9 mouse cellular contexts compared by ENCODE assay signal in the genomic region with DNA sequence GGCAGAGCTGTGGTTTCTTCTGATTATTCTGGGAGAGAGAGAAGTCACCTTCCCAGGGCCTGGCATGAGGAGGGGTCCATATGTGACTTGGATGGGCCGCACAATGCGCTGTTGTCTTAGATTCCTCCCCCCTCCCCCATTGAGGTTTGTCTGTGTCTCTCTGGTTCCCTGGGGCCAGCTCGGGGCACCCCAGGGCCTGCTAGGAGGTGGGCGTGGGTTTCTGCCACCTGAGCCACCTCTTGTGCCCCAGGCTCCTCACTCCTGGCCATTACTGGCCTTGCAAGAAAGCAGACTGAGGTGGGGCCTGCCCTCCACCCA. TPM values are rescaled to one million over a fixed set of nuclear protein-coding genes. Genes with fewer than 3 reads are reported as not detected.
DNase-seq lines count a peak whose midpoint lies in the region; ATAC-seq and TF ChIP-seq lines count a peak whose summit lies in the region.
"Had no signal": no experiment of that assay in that cellular context is flagged by ENCODE, and none has a peak within 500 bp of the region (broad histone marks: within the 10 kb centered on the region; RNA-seq: fewer than 3 reads in every experiment).

No protein-coding gene starts in this region.

- H3K27ac ChIP-seq in heart, adult 2 months: peak overlapping the region; percentile 83
- peak overlapping the region; percentile 67 for H3K27ac ChIP-seq in ES-E14 (ENCODE audit: insufficient read depth, low read depth, low read length, poor library complexity, severe bottlenecking)
- H3K27ac ChIP-seq in heart, postnatal 0 days (ENCODE audit: low read depth): peak overlapping the region; percentile 92; the same call in 1 of the 2 replicates
- peak overlapping the region; percentile 98; the same call in 1 of the 2 replicates for H3K27ac ChIP-seq in liver, postnatal 0 days (ENCODE audit: low read depth)

- no peaks in the 10 kb centered on the region for H3K36me3 ChIP-seq in heart, adult 2 months (ENCODE audit: control insufficient read depth, insufficient read depth, low read length)
- H3K36me3 ChIP-seq in ES-E14 (ENCODE audit: control insufficient read depth, insufficient read depth, low read length, poor library complexity, severe bottlenecking): peaks cover 10% of the 10 kb centered on the region
- peaks cover 14% of the 10 kb centered on the region for H3K36me3 ChIP-seq in heart, postnatal 0 days (replicated peaks; ENCODE audit: control insufficient read depth, insufficient read depth, low read length)
- peaks cover 30% of the 10 kb centered on the region for H3K36me3 ChIP-seq in liver, postnatal 0 days (replicated peaks; ENCODE audit: insufficient read depth, low read length)

- no peak for TF ChIP-seq POLR2A in heart, adult 2 months (IDR thresholded peaks at IDR 0.05; ENCODE audit: insufficient read depth, low read depth, low read length)

- H3K79me2 ChIP-seq in heart, adult 2 months (replicated peaks; ENCODE audit: control insufficient read depth, insufficient read depth, low read length): peaks cover 28% of the 10 kb centered on the region

- TF ChIP-seq EP300 in heart, adult 2 months (IDR thresholded peaks at IDR 0.05; ENCODE audit: insufficient read depth, low read depth, low read length): no peak
- TF ChIP-seq EP300 in heart, postnatal 0 days (IDR thresholded peaks at IDR 0.05; ENCODE audit: low read depth): no peak
- no peak for TF ChIP-seq EP300 in liver, postnatal 0 days (IDR thresholded peaks at IDR 0.05; ENCODE audit: low read depth)

- H3K9me3 ChIP-seq in ES-E14 (ENCODE audit: control insufficient read depth, insufficient read depth, low read depth, low read length): no peaks in the 10 kb centered on the region
- no peaks in the 10 kb centered on the region for H3K9me3 ChIP-seq in heart, postnatal 0 days (replicated peaks; ENCODE audit: control insufficient read depth, low read length)
- H3K9me3 ChIP-seq in liver, postnatal 0 days (ENCODE audit: low read length): no peaks in the 10 kb centered on the region

- peak overlapping the region; percentile 13; the same call in 1 of the 2 replicates for H3K4me3 ChIP-seq in heart, adult 2 months
- peak overlapping the region; percentile 90 to 91 for H3K4me3 ChIP-seq in ES-E14 (ENCODE audit: insufficient read depth in 1 of 2, low read depth in 1 of 2, low read length in 2 of 2, poor library complexity in 1 of 2, severe bottlenecking in 1 of 2)
- peak overlapping the region; percentile 74 for H3K4me3 ChIP-seq in heart, postnatal 0 days (ENCODE audit: low read depth, low read length)
- peak overlapping the region; percentile 97 for H3K4me3 ChIP-seq in liver, postnatal 0 days (ENCODE audit: low read depth, low read length)

- in situ Hi-C loops in ES-E14 (cut with MboI; ENCODE audit: low sequenced_read_pairs in 2 of 2, unreplicated experiment in 2 of 2): no loop called here

- DNase-seq in heart, adult 2 months: no peak
- no peak for DNase-seq in heart, postnatal 25 days (ENCODE audit: low spot score)
- DNase-seq in ES-E14 (ENCODE audit: low read depth, low spot score): no peak
- no peak for DNase-seq in heart, postnatal 0 days (ENCODE audit: low spot score)
- DNase-seq in liver, postnatal 0 days: no peak
- DNase-seq in thymus, postnatal 36 days: no peak
- DNase-seq in embryo, embryonic 10.5 days (ENCODE audit: low spot score): no peak

- H3K4me2 ChIP-seq in heart, postnatal 0 days (ENCODE audit: low read depth, low read length): peak overlapping the region; percentile 92
- peak overlapping the region; percentile 98 for H3K4me2 ChIP-seq in liver, postnatal 0 days (ENCODE audit: low read depth, low read length)

- no peak for TF ChIP-seq CTCF in heart, adult 2 months (IDR thresholded peaks at IDR 0.05)
- no peak for TF ChIP-seq CTCF in heart, postnatal 0 days (IDR thresholded peaks at IDR 0.05; ENCODE audit: low read depth)
- TF ChIP-seq CTCF in liver, postnatal 0 days (IDR thresholded peaks at IDR 0.05; ENCODE audit: low read depth): no peak

- H3K4me1 ChIP-seq in heart, adult 2 months (ENCODE audit: control insufficient read depth, insufficient read depth, low read length): peaks cover 24% of the 10 kb centered on the region
- H3K4me1 ChIP-seq in ES-E14 (ENCODE audit: control insufficient read depth in 2 of 2, insufficient read depth in 2 of 2, low read length in 2 of 2, poor library complexity in 1 of 2): peaks cover 3 to 40% of the 10 kb centered on the region in 2 experiments; a peak in 3 of 4 replicates
- peaks cover 55% of the 10 kb centered on the region for H3K4me1 ChIP-seq in heart, postnatal 0 days (ENCODE audit: control insufficient read depth, insufficient read depth)
- H3K4me1 ChIP-seq in liver, postnatal 0 days (ENCODE audit: insufficient read depth): peaks cover 51% of the 10 kb centered on the region

- no peak for ATAC-seq in heart, postnatal 0 days (ENCODE audit: insufficient read depth, low read depth)
- ATAC-seq in liver, postnatal 0 days: no peak
- ATAC-seq in granulocyte monocyte progenitor cell, adult 5-6 weeks (replicated peaks; ENCODE audit: poor library complexity, severe bottlenecking): no peak
- ATAC-seq: Patski had no signal

- 0 out of 2 replicates have a peak overlapping the region, but pooled peaks have one; percentile 10 for H3K9ac ChIP-seq in heart, adult 2 months (ENCODE audit: low read depth, low read length)
- peak overlapping the region; percentile 90; the same call in 1 of the 2 replicates for H3K9ac ChIP-seq in ES-E14 (ENCODE audit: insufficient read depth, low read depth, low read length, poor library complexity, severe bottlenecking)
- H3K9ac ChIP-seq in heart, postnatal 0 days (replicated peaks; ENCODE audit: low read depth, low read length): peak overlapping the region; percentile 80
- peak overlapping the region; percentile 96 for H3K9ac ChIP-seq in liver, postnatal 0 days (replicated peaks)

- no peaks in the 10 kb centered on the region for H3K27me3 ChIP-seq in heart, adult 2 months (ENCODE audit: control insufficient read depth, insufficient read depth, low read length)
- no peaks in the 10 kb centered on the region for H3K27me3 ChIP-seq in heart, postnatal 0 days (ENCODE audit: control insufficient read depth, insufficient read depth, low read length)
- no peaks in the 10 kb centered on the region for H3K27me3 ChIP-seq in liver, postnatal 0 days (ENCODE audit: insufficient read depth, low read length)
- H3K27me3 ChIP-seq: Patski had no signal

- intact Hi-C loops in heart, adult 2 months (cut with DNase I): loop anchor here (2.0 kb wide), 1 partner anchor 27 kb away; the partner anchor contains the start of gene Pias4
- intact Hi-C loops in heart, postnatal 25 days (cut with DNase I): loop anchor here (2.0 kb wide), 1 partner anchor 27 kb away; the partner anchor contains the start of gene Pias4

- WGBS in heart, adult 2 months: 56% methylated on average over 4 of the region's 4 CpGs
- 83% methylated on average over 4 of the region's 4 CpGs for WGBS in heart, postnatal 0 days
- 50% methylated on average over 4 of the region's 4 CpGs for WGBS in liver, postnatal 0 days (ENCODE audit: insufficient replicate concordance)

RNA-seq across cellular contexts. Expression of gene Zbtb7a, which starts 4.5 kb away (rescaled TPM):
- total RNA-seq in heart, adult 2 months (2021): 10 to 100 TPM; 35.2 to 41.4 TPM
- polyA plus RNA-seq in heart, adult 2 months (2012; rRNA removed): 16.1 and 20.6 TPM in 2 replicates
- 10 to 100 TPM; 34.5 to 42.2 TPM for total RNA-seq in heart, postnatal 25 days (2021)
- total RNA-seq in ES-E14 (2012; rRNA removed): 15.7 and 30.1 TPM in 2 replicates
- 57.8 and 68.6 TPM in 2 replicates for total RNA-seq in heart, postnatal 0 days (2014; rRNA removed; ENCODE audit: low replicate concordance)
- 27.8 and 32.3 TPM in 2 replicates for polyA plus RNA-seq in heart, postnatal 0 days (2015; fragmentation: Nextera tagmentation; extraction: Ambion mirVana)
- 29.7 and 33.8 TPM in 2 replicates for polyA plus RNA-seq in liver, postnatal 0 days (2015; fragmentation: Nextera tagmentation; extraction: Ambion mirVana)
- total RNA-seq in granulocyte monocyte progenitor cell, adult 5-6 weeks (2014; fragmentation: Nextera tagmentation): 16.1 and 20.6 TPM in 2 replicates
- 7.1 and 8.0 TPM in 2 replicates for total RNA-seq in granulocyte monocyte progenitor cell, adult 5-6 weeks (2017)

RNA-seq across cellular contexts. Expression of gene Pias4, which starts 28.2 kb away (rescaled TPM):
- 10 to 100 TPM; 14.1 to 16.5 TPM for total RNA-seq in heart, adult 2 months (2021)
- 22.3 and 23.3 TPM in 2 replicates for polyA plus RNA-seq in heart, adult 2 months (2012; rRNA removed)
- total RNA-seq in heart, postnatal 25 days (2021): 10 to 100 TPM; 15.6 to 17.4 TPM
- total RNA-seq in ES-E14 (2012; rRNA removed): 37.8 and 50.7 TPM in 2 replicates
- 14.4 and 19.6 TPM in 2 replicates for total RNA-seq in heart, postnatal 0 days (2014; rRNA removed; ENCODE audit: low replicate concordance)
- polyA plus RNA-seq in heart, postnatal 0 days (2015; fragmentation: Nextera tagmentation; extraction: Ambion mirVana): 19.8 and 20.7 TPM in 2 replicates
- polyA plus RNA-seq in liver, postnatal 0 days (2015; fragmentation: Nextera tagmentation; extraction: Ambion mirVana): 14.6 and 16.1 TPM in 2 replicates
- total RNA-seq in granulocyte monocyte progenitor cell, adult 5-6 weeks (2014; fragmentation: Nextera tagmentation): 6.3 and 22.9 TPM in 2 replicates
- 7.8 and 8.1 TPM in 2 replicates for total RNA-seq in granulocyte monocyte progenitor cell, adult 5-6 weeks (2017)

RNA-seq across cellular contexts. Expression of gene Map2k2, which starts 33.8 kb away (rescaled TPM):
- total RNA-seq in heart, adult 2 months (2021): 100 to 1,000 TPM; 115 to 123 TPM
- 89.3 and 116 TPM in 2 replicates for polyA plus RNA-seq in heart, adult 2 months (2012; rRNA removed)
- 100 to 1,000 TPM; 122 to 123 TPM for total RNA-seq in heart, postnatal 25 days (2021)
- total RNA-seq in ES-E14 (2012; rRNA removed): 115 and 121 TPM in 2 replicates
- 177 and 208 TPM in 2 replicates for total RNA-seq in heart, postnatal 0 days (2014; rRNA removed; ENCODE audit: low replicate concordance)
- 130 and 133 TPM in 2 replicates for polyA plus RNA-seq in heart, postnatal 0 days (2015; fragmentation: Nextera tagmentation; extraction: Ambion mirVana)
- 93.2 and 93.9 TPM in 2 replicates for polyA plus RNA-seq in liver, postnatal 0 days (2015; fragmentation: Nextera tagmentation; extraction: Ambion mirVana)
- total RNA-seq in granulocyte monocyte progenitor cell, adult 5-6 weeks (2014; fragmentation: Nextera tagmentation): 35.0 and 72.7 TPM in 2 replicates
- 46.7 and 50.8 TPM in 2 replicates for total RNA-seq in granulocyte monocyte progenitor cell, adult 5-6 weeks (2017)

RNA-seq across cellular contexts. Expression of gene Eef2, which starts 36.9 kb away (rescaled TPM):
- total RNA-seq in heart, adult 2 months (2021): 1,000 to 10,000 TPM; 1,027 to 1,244 TPM
- 887 and 1,187 TPM in 2 replicates for polyA plus RNA-seq in heart, adult 2 months (2012; rRNA removed)
- 1,000 to 10,000 TPM in 1 of 2 experiments, 100 to 1,000 TPM in 1; 925 to 1,035 TPM for total RNA-seq in heart, postnatal 25 days (2021)
- total RNA-seq in ES-E14 (2012; rRNA removed): 2,093 and 2,486 TPM in 2 replicates
- total RNA-seq in heart, postnatal 0 days (2014; rRNA removed; ENCODE audit: low replicate concordance): 1,828 and 2,004 TPM in 2 replicates
- 353 and 370 TPM in 2 replicates for polyA plus RNA-seq in heart, postnatal 0 days (2015; fragmentation: Nextera tagmentation; extraction: Ambion mirVana)
- 310 and 313 TPM in 2 replicates for polyA plus RNA-seq in liver, postnatal 0 days (2015; fragmentation: Nextera tagmentation; extraction: Ambion mirVana)
- 843 and 1,029 TPM in 2 replicates for total RNA-seq in granulocyte monocyte progenitor cell, adult 5-6 weeks (2014; fragmentation: Nextera tagmentation)
- 1,504 and 1,576 TPM in 2 replicates for total RNA-seq in granulocyte monocyte progenitor cell, adult 5-6 weeks (2017)

RNA-seq across cellular contexts. Expression of gene Creb3l3, which starts 40.8 kb away (rescaled TPM):
- total RNA-seq in heart, adult 2 months (2021): under 1 TPM; 0.36 to 0.70 TPM
- polyA plus RNA-seq in heart, adult 2 months (2012; rRNA removed): 0.06 and 0.15 TPM in 2 replicates
- total RNA-seq in heart, postnatal 25 days (2021): 1 to 10 TPM in 1 of 2 experiments, under 1 TPM in 1; 0.87 to 1.2 TPM
- 0.94 and 2.2 TPM in 2 replicates for total RNA-seq in ES-E14 (2012; rRNA removed)
- 1.3 TPM in 1 of 2 replicates, not detected in the other for total RNA-seq in heart, postnatal 0 days (2014; rRNA removed; ENCODE audit: low replicate concordance)
- polyA plus RNA-seq in heart, postnatal 0 days (2015; fragmentation: Nextera tagmentation; extraction: Ambion mirVana): 0.55 and 0.93 TPM in 2 replicates
- polyA plus RNA-seq in liver, postnatal 0 days (2015; fragmentation: Nextera tagmentation; extraction: Ambion mirVana): 181 and 183 TPM in 2 replicates
- total RNA-seq in granulocyte monocyte progenitor cell, adult 5-6 weeks (2014; fragmentation: Nextera tagmentation): 0.43 TPM in 1 of 2 replicates, not detected in the other
- total RNA-seq in granulocyte monocyte progenitor cell, adult 5-6 weeks (2017): 0.86 and 1.3 TPM in 2 replicates

Comparison
In these comparisons a context has a peak if more than half of its experiments do, and no peak if none do; other contexts are left out.
1. H3K4me3 ChIP-seq: peak in every context shown above with its lines; median percentile 97 in liver, postnatal 0 days; 90 in ES-E14; 74 in heart, postnatal 0 days; 13 in heart, adult 2 months.
2. H3K9ac ChIP-seq: peak in every context shown above with its lines; median percentile 96 in liver, postnatal 0 days; 90 in ES-E14; 80 in heart, postnatal 0 days; 10 in heart, adult 2 months.